Mouse (Mus musculus) C2C12 (cell line): ENCODE results near the gene Rps26.

Experiments used
- CEBPB ChIP-seq: IDR thresholded peaks from one replicate; pipeline ENCODE4 v1.6.1; 2011; ENCODE audit warnings: low read depth, mild to moderate bottlenecking, control low read depth, moderate library complexity
- CTCF ChIP-seq: IDR thresholded peaks from one replicate; pipeline ENCODE4 v1.5.1; 2011; ENCODE audit not compliant: control insufficient read depth, insufficient read depth, insufficient read length
- MAX ChIP-seq: IDR thresholded peaks from one replicate; pipeline ENCODE4 v1.6.1; 2011; ENCODE audit warnings: mild to moderate bottlenecking, control low read depth

- TF ChIP-seq CTCF (no peak), MAX (no peak), CEBPB (no peak)
Measured at GRCm38 (mm10) chr10:128614934-128615333, 11.6 kb downstream of the Rps26 start.
